Comparison of ENCODE assay signal across 26 mouse cellular contexts in the genomic region with DNA sequence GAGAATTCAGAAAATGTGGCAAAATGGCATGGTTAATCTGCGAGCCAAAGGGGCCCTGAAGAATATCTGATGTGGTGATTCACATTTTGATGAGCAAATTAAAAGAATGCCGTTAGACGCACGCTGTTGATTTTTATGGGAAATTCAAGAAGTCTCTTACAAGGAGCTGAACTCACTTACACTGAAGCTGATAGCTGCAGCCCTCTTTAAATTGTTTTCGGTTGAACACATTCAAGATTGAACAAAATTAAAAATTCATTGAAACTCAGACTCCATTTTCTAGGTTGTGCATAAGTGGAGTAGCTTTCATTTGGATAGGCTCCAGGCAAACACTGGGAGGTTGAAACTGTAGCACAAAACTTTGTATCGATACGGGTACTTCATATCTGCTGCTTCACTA.
A peak's percentile ranks its signal among the peaks of the same experiment; 100 is the strongest.
DNase-seq lines count a peak whose midpoint lies in the region; ATAC-seq and TF ChIP-seq lines count a peak whose summit lies in the region.
"Had no signal": no experiment of that assay in that cellular context is flagged by ENCODE, and none has a peak within 500 bp of the region (broad histone marks: within the 10 kb centered on the region; RNA-seq: fewer than 3 reads in every experiment).

No protein-coding gene starts in this region.

- no peak for DNase-seq in hindbrain, embryonic 11.5 days (ENCODE audit: low spot score)
- DNase-seq in neural tube, embryonic 10.5 days (ENCODE audit: extremely low spot score, low spot score) = no peak
- DNase-seq in lung, adult 2 months = no peak
- DNase-seq: adrenal gland, adult 8-10 months; adrenal gland, postnatal 25 days; cerebellum, adult 11-12 months; cerebellum, adult 8-10 months; cerebellum, postnatal 10 days; cerebellum, postnatal 36 days; embryo, embryonic 11 days; gastrocnemius, postnatal 25 days; heart, adult 18-20 months; heart, postnatal 10 days; heart, postnatal 36 days had no signal

- H3K27me3 ChIP-seq in hindbrain, embryonic 16.5 days (replicated peaks; ENCODE audit: control insufficient read depth, insufficient read depth, low read length) = no peaks in the 10 kb centered on the region
- H3K27me3 ChIP-seq in hindbrain, embryonic 11.5 days (ENCODE audit: control insufficient read depth, insufficient read depth, low read length) = no peaks in the 10 kb centered on the region
- no peaks in the 10 kb centered on the region for H3K27me3 ChIP-seq in neural tube, embryonic 13.5 days
- H3K27me3 ChIP-seq in neural tube, embryonic 15.5 days (replicated peaks) = no peaks in the 10 kb centered on the region
- H3K27me3 ChIP-seq: embryonic facial prominence, embryonic 13.5 days; forebrain, embryonic 12.5 days; forebrain, embryonic 15.5 days; heart, embryonic 12.5 days; heart, embryonic 15.5 days had no signal

- no peak overlapping the region for H3K4me3 ChIP-seq in hindbrain, embryonic 16.5 days (ENCODE audit: low read length)
- no peak overlapping the region for H3K4me3 ChIP-seq in hindbrain, embryonic 11.5 days (ENCODE audit: low read depth, low read length)
- H3K4me3 ChIP-seq in neural tube, embryonic 13.5 days = no peak overlapping the region
- no peak overlapping the region for H3K4me3 ChIP-seq in neural tube, embryonic 15.5 days (replicated peaks)
- no peak overlapping the region for H3K4me3 ChIP-seq in lung, adult 2 months (replicated peaks; ENCODE audit: extremely low read depth, low read depth, low read length)
- H3K4me3 ChIP-seq: embryonic facial prominence, embryonic 10.5 days; embryonic facial prominence, embryonic 13.5 days; erythroblast, embryonic 14.5 days; forebrain, embryonic 12.5 days; forebrain, embryonic 15.5 days; heart, embryonic 12.5 days; heart, embryonic 15.5 days had no signal

- no peak overlapping the region for H3K4me2 ChIP-seq in hindbrain, embryonic 16.5 days (ENCODE audit: low read length)
- no peak overlapping the region for H3K4me2 ChIP-seq in hindbrain, embryonic 11.5 days (replicated peaks; ENCODE audit: low read depth, low read length)
- no peak overlapping the region for H3K4me2 ChIP-seq in neural tube, embryonic 13.5 days
- H3K4me2 ChIP-seq in neural tube, embryonic 15.5 days = no peak overlapping the region
- H3K4me2 ChIP-seq: embryonic facial prominence, embryonic 13.5 days; forebrain, embryonic 12.5 days; forebrain, embryonic 15.5 days; heart, embryonic 12.5 days; heart, embryonic 15.5 days had no signal

- peak; percentile 20; the same call in 1 of the 2 replicates for ATAC-seq in hindbrain, embryonic 16.5 days
- no peak for ATAC-seq in hindbrain, embryonic 11.5 days (ENCODE audit: low FRiP score)
- 0 out of 2 replicates have a peak, but pooled peaks have one; percentile 59 for ATAC-seq in neural tube, embryonic 13.5 days (ENCODE audit: low read depth)
- ATAC-seq in neural tube, embryonic 15.5 days (ENCODE audit: low FRiP score) = peak; percentile 63; the same call in 1 of the 2 replicates
- ATAC-seq: activated CD4-positive, CD25-positive, alpha-beta regulatory T cell, adult 4 months; CD4-positive, CD25-positive, alpha-beta regulatory T cell, adult 4 months; forebrain, embryonic 15.5 days had no signal

- H3K36me3 ChIP-seq in hindbrain, embryonic 16.5 days (ENCODE audit: control insufficient read depth, insufficient read depth, low read length) = no peaks in the 10 kb centered on the region
- H3K36me3 ChIP-seq in hindbrain, embryonic 11.5 days (ENCODE audit: control insufficient read depth, insufficient read depth, low read length) = no peaks in the 10 kb centered on the region
- H3K36me3 ChIP-seq in neural tube, embryonic 13.5 days = no peaks in the 10 kb centered on the region
- no peaks in the 10 kb centered on the region for H3K36me3 ChIP-seq in neural tube, embryonic 15.5 days
- H3K36me3 ChIP-seq: embryonic facial prominence, embryonic 10.5 days; embryonic facial prominence, embryonic 13.5 days; forebrain, embryonic 12.5 days; forebrain, embryonic 15.5 days; heart, embryonic 12.5 days; heart, embryonic 15.5 days had no signal

- no peak for TF ChIP-seq POLR2A in lung, adult 2 months (IDR thresholded peaks at IDR 0.05; ENCODE audit: borderline replicate concordance, extremely low read depth, low read depth, low read length)

- 80% methylated on average over 7 of the region's 7 CpGs for WGBS in hindbrain, embryonic 16.5 days
- 93% methylated on average over 7 of the region's 7 CpGs for WGBS in hindbrain, embryonic 11.5 days
- 81% methylated on average over 7 of the region's 7 CpGs for WGBS in neural tube, embryonic 13.5 days
- WGBS in neural tube, embryonic 15.5 days = 58% methylated on average over 7 of the region's 7 CpGs
- WGBS in lung, adult 2 months = 93% methylated on average over 7 of the region's 7 CpGs

- no peaks in the 10 kb centered on the region for H3K9me3 ChIP-seq in hindbrain, embryonic 16.5 days (ENCODE audit: control insufficient read depth, low read length)
- no peaks in the 10 kb centered on the region for H3K9me3 ChIP-seq in hindbrain, embryonic 11.5 days (ENCODE audit: control insufficient read depth, low read length)
- H3K9me3 ChIP-seq in neural tube, embryonic 13.5 days = no peaks in the 10 kb centered on the region
- H3K9me3 ChIP-seq in neural tube, embryonic 15.5 days (replicated peaks) = no peaks in the 10 kb centered on the region
- H3K9me3 ChIP-seq: embryonic facial prominence, embryonic 10.5 days; embryonic facial prominence, embryonic 13.5 days; forebrain, embryonic 12.5 days; forebrain, embryonic 15.5 days; heart, embryonic 12.5 days; heart, embryonic 15.5 days had no signal

- no peak overlapping the region for H3K9ac ChIP-seq in hindbrain, embryonic 16.5 days (ENCODE audit: low read depth, low read length)
- no peak overlapping the region for H3K9ac ChIP-seq in hindbrain, embryonic 11.5 days (ENCODE audit: low read depth, low read length)
- no peak overlapping the region for H3K9ac ChIP-seq in neural tube, embryonic 13.5 days
- no peak overlapping the region for H3K9ac ChIP-seq in neural tube, embryonic 15.5 days (replicated peaks)
- H3K9ac ChIP-seq: embryonic facial prominence, embryonic 13.5 days; forebrain, embryonic 12.5 days; forebrain, embryonic 15.5 days; heart, embryonic 12.5 days; heart, embryonic 15.5 days had no signal

- H3K27ac ChIP-seq in hindbrain, embryonic 16.5 days (ENCODE audit: low read depth, low read length) = no peak overlapping the region
- no peak overlapping the region for H3K27ac ChIP-seq in hindbrain, embryonic 11.5 days (ENCODE audit: low read depth, low read length)
- no peak overlapping the region for H3K27ac ChIP-seq in neural tube, embryonic 13.5 days (replicated peaks)
- H3K27ac ChIP-seq in neural tube, embryonic 15.5 days (replicated peaks) = no peak overlapping the region
- H3K27ac ChIP-seq: embryonic facial prominence, embryonic 10.5 days; embryonic facial prominence, embryonic 13.5 days; forebrain, embryonic 12.5 days; forebrain, embryonic 15.5 days; heart, embryonic 15.5 days had no signal

- no peak for TF ChIP-seq CTCF in lung, adult 2 months (IDR thresholded peaks at IDR 0.05; ENCODE audit: insufficient read depth, low read length)

- H3K4me1 ChIP-seq in hindbrain, embryonic 16.5 days (ENCODE audit: control insufficient read depth, insufficient read depth, low read depth, low read length) = no peaks in the 10 kb centered on the region
- H3K4me1 ChIP-seq in hindbrain, embryonic 11.5 days (replicated peaks; ENCODE audit: control insufficient read depth, insufficient read depth, low read length) = no peaks in the 10 kb centered on the region
- no peaks in the 10 kb centered on the region for H3K4me1 ChIP-seq in neural tube, embryonic 13.5 days (replicated peaks)
- H3K4me1 ChIP-seq in neural tube, embryonic 15.5 days = no peaks in the 10 kb centered on the region
- no peaks in the 10 kb centered on the region for H3K4me1 ChIP-seq in lung, adult 2 months (ENCODE audit: control insufficient read depth, insufficient read depth, low read length)
- H3K4me1 ChIP-seq: embryonic facial prominence, embryonic 10.5 days; embryonic facial prominence, embryonic 13.5 days; forebrain, embryonic 12.5 days; forebrain, embryonic 15.5 days; heart, embryonic 12.5 days; heart, embryonic 15.5 days had no signal
